Mouse (Mus musculus): ENCODE data around the gene Rgs3. TPM values are rescaled to one million over a fixed set of nuclear protein-coding genes. Genes with fewer than 3 reads are reported as not detected.
A peak's percentile ranks its signal among the peaks of the same experiment; 100 is the strongest.

The Rgs3 gene
- polyA plus RNA-seq, 1 experiment from 2014 or later: 29.4 TPM

DNA sequence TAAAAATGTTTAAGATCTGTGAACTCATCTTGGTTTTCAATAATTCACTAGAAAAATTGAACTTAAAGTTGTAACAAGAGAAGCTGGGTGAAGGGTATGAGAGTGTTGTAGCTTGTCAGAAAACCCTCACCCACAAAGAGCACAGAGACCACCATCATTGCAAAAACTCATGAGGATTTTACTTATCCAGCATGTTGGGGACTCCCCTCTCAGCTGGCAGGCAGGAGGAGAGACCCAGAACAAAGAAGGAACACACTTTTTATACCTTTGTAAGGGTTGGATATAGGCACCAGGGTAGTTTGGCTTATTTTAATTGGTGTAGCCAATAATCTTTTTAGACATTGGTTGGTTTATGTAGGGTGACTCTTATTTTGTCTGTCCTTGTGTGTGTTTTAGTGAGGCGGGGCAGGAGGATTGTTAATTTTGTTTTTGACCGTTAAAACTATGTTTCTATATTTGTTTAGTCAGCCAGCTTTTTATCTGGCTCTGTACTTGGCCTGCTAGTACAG, 38.7 kb upstream of the Rgs3 start:
- Histone ChIP-seq H3K27me3 (ENCODE audit: low read depth, poor library complexity, severe bottlenecking) (no peaks in the 10 kb centered on the region), H3K9me3 (replicated peaks) (no peaks in the 10 kb centered on the region), H3K4me1 (peaks cover 53% of the 10 kb centered on the region), H3K27ac (replicated peaks) (no peak overlapping the region), H3K36me3 (peaks cover 24% of the 10 kb centered on the region), H3K4me3 (peak overlapping the region; percentile 82; the same call in 1 of the 2 replicates)
- 91% methylated on average over 2 of the region's 2 CpGs for WGBS
- DNase-seq (ENCODE audit: low spot score): no peak

DNA sequence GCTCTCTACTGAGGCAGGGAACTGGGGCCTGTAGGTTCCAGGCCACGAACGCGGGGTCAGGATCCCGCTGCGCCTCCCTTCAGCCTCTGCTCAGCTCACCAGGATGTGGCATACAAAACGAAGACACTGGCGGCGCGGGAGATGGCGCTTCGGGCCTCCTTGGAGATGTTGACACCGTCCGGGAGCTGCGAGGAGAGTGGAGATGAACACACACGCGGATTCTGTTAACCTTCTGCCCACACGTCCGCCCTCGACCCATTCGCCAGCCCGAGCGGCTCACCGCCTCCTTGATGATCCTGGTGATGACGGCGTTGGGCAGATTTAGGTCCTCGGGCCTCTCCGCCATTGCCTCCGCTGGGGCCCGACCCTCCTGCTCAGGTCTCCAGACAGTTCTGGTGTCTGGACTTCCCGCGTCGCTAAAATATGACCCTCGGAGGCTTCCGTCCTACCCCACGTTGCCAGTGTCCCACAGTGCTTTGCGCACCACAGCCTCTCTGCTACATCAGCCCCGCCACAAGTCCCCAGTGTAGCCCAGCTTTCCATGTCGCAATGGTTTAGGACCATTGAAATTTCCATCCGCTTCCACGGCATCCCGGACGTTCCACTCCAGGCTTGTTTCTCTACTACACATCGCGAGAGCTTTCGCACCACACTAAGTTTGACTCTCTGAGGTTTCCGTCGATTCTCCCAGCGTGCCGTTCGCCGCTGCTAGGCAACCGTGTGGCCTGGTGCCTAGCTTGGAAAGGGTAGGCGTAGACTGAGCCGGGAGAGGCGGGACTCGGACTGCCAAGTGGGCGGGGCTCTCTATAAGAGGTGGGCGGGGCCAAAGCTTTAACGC, 34.8 kb upstream of the Rgs3 start, which contains the start of the genes Pole3 and 4933430I17Rik:
Pole3 (minus strand) TSS at position 418 of the 838 bp plus-strand sequence.
4933430I17Rik (plus strand) TSS at position 719 of the 838 bp plus-strand sequence.
- peak within 1 kb of the TSS; percentile 98 for H3K27ac ChIP-seq (replicated peaks)
- peak; percentile 98 for DNase-seq (ENCODE audit: low spot score)
- H3K27me3 ChIP-seq (ENCODE audit: low read depth, poor library complexity, severe bottlenecking): no peaks in the 10 kb centered on the region
- WGBS: 0% methylated on average over 59 of the region's 59 CpGs
- peak within 1 kb of the TSS; percentile 92 for H3K4me3 ChIP-seq
- H3K36me3 ChIP-seq: peaks cover 24% of the 10 kb centered on the region
- no peaks in the 10 kb centered on the region for H3K9me3 ChIP-seq (replicated peaks)
- peaks cover 25% of the 10 kb centered on the region for H3K4me1 ChIP-seq

DNA sequence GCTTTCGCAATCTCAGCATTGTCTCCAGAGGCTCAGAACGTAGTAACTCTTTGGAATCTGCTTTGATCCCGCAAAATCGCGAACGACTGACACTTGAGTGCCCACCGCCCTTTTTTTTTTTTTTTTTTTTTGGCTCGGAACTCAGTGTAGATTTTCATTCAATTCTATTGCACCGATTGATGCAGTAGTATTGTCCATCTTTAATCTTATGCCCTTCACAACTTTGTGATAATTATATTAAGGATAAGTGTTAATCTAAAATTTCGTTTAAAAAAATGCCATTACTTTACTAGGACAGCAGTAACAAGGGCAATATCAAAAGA, 34.2 kb upstream of the Rgs3 start:
- H3K4me1 ChIP-seq: peaks cover 21% of the 10 kb centered on the region
- DNase-seq (ENCODE audit: low spot score): no peak
- H3K27me3 ChIP-seq (ENCODE audit: low read depth, poor library complexity, severe bottlenecking): no peaks in the 10 kb centered on the region
- peaks cover 24% of the 10 kb centered on the region for H3K36me3 ChIP-seq
- H3K9me3 ChIP-seq (replicated peaks): no peaks in the 10 kb centered on the region
- peak overlapping the region; percentile 98 for H3K27ac ChIP-seq (replicated peaks)
- 2% methylated on average over 10 of the region's 10 CpGs for WGBS
- peak overlapping the region; percentile 92 for H3K4me3 ChIP-seq

DNA sequence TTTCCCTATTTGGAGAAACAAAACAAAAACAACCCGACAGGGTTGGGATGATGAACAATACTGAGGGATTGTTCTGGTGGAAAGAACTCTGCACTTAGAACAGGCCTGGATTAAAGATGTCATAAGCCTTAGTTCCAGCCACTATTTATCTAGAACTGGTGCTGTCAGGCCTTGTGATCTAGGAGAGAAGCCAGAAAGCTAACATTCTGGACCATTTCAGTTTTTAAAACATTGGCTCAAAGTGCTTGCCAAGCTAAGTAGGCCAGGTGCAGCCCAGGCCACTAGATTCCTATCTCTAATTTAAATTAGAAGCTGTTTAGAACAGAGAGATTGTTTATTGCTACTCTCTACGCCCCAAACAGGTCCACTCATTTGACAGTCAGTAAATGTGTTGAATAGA, 33.4 kb upstream of the Rgs3 start:
- H3K36me3 ChIP-seq: peaks cover 24% of the 10 kb centered on the region
- H3K4me3 ChIP-seq: no peak overlapping the region
- H3K27me3 ChIP-seq (ENCODE audit: low read depth, poor library complexity, severe bottlenecking): no peaks in the 10 kb centered on the region
- peaks cover 15% of the 10 kb centered on the region for H3K4me1 ChIP-seq
- WGBS: 71% methylated on average over 2 of the region's 2 CpGs
- no peak for DNase-seq (ENCODE audit: low spot score)
- no peaks in the 10 kb centered on the region for H3K9me3 ChIP-seq (replicated peaks)
- H3K27ac ChIP-seq (replicated peaks): no peak overlapping the region

DNA sequence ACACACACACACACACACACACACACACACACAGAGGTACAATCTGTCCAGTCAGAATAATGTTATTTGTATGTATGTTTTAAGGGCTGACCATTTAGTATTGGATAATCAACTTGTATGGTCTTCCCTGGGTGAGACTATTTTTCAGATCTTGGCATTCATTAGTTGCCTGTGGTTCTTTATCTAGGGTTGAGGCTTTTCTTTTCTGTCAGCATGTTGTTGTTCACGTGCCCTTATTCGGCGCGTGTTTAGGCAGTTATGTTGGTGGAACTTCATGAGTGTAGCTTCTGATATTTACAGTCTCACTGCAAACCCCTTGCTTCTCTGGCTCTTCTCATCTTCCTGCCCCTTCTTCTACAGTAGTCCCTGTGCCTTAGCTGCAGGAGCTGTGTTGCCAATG, 32.0 kb upstream of the Rgs3 start:
- no peaks in the 10 kb centered on the region for H3K27me3 ChIP-seq (ENCODE audit: low read depth, poor library complexity, severe bottlenecking)
- no peak for DNase-seq (ENCODE audit: low spot score)
- no peak overlapping the region for H3K27ac ChIP-seq (replicated peaks)
- H3K4me1 ChIP-seq: peaks cover 15% of the 10 kb centered on the region
- H3K9me3 ChIP-seq (replicated peaks): no peaks in the 10 kb centered on the region
- 78% methylated on average over 4 of the region's 4 CpGs for whole genome bisulfite sequencing
- H3K4me3 ChIP-seq: no peak overlapping the region
- H3K36me3 ChIP-seq: peaks cover 14% of the 10 kb centered on the region

DNA sequence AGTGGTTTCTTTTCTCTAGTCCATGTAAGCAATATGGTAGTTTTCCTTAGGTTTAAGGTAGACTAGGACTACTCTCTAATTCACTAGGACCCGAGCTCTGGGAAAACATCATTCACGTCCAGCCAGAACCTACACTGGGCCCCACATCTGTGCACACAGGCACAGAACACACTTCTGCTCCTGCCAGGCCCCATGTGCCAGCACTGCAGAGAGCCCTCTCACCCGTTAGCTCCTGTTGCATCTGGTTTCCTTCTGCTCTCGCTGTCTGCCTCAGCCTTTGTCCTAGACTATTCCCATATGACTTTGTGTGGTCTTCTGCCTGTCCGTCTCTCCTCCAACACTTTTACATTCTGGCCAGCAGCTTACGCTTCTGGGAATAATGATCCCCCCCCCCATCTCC, 25.9 kb upstream of the Rgs3 start:
- no peaks in the 10 kb centered on the region for H3K4me1 ChIP-seq
- no peak for DNase-seq (ENCODE audit: low spot score)
- H3K4me3 ChIP-seq: no peak overlapping the region
- H3K27me3 ChIP-seq (ENCODE audit: low read depth, poor library complexity, severe bottlenecking): no peaks in the 10 kb centered on the region
- H3K27ac ChIP-seq (replicated peaks): no peak overlapping the region
- no peaks in the 10 kb centered on the region; the same call in 1 of the 2 replicates for H3K9me3 ChIP-seq (replicated peaks)
- H3K36me3 ChIP-seq: no peaks in the 10 kb centered on the region
- WGBS: 84% methylated on average over 6 of the region's 6 CpGs

DNA sequence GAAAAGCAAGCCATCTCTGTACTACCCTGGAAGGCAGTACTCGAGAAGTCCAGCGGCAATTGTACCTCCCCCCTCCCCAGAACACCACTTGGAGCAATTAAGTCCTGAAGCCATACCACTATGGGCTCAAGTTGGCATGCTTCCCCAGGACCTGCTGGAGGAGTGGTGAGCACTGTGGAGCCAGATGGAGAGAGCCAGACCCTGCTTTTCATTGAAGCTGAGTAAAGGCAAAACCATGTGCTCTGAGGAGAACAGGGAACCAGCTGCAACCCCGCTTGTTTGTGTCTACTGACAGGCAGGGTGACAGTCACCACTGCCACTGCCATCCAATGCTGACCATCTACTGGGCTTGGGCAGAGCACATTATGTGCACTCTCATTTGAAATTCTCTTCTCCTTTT, 17.8 kb upstream of the Rgs3 start:
- Histone ChIP-seq H3K9me3 (replicated peaks) (no peaks in the 10 kb centered on the region), H3K4me3 (no peak overlapping the region), H3K27ac (replicated peaks) (no peak overlapping the region), H3K4me1 (0 out of 2 replicates have a peak, but pooled peaks cover 2% of the 10 kb centered on the region), H3K36me3 (no peaks in the 10 kb centered on the region), H3K27me3 (ENCODE audit: low read depth, poor library complexity, severe bottlenecking) (no peaks in the 10 kb centered on the region)
- WGBS: 90% methylated on average over 3 of the region's 3 CpGs
- no peak for DNase-seq (ENCODE audit: low spot score)

DNA sequence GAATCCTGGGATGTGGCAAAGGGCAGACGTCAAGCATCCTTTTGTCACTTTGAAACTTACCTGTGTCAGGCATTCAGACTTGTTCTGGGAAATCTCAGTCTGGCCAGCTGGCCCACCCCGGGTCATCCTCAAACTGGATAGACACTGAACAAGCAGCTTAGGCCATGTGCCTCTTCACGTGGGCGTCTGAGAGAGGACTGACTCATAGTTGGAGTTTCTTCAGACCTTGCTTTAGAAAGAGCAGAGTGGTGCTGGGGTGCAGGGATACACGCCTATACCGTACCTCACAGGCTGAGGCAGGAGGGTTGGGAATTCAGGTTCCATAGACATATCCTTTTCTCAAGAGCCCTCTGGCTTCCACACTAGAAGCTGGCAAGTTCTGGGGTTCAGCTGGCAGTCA, 15.9 kb upstream of the Rgs3 start:
- WGBS: 87% methylated on average over 6 of the region's 6 CpGs
- H3K27me3 ChIP-seq (ENCODE audit: low read depth, poor library complexity, severe bottlenecking): no peaks in the 10 kb centered on the region
- DNase-seq (ENCODE audit: low spot score): no peak
- H3K27ac ChIP-seq (replicated peaks): no peak overlapping the region
- 0 out of 2 replicates have a peak, but pooled peaks cover 2% of the 10 kb centered on the region for H3K4me1 ChIP-seq
- H3K9me3 ChIP-seq (replicated peaks): no peaks in the 10 kb centered on the region
- H3K36me3 ChIP-seq: no peaks in the 10 kb centered on the region
- no peak overlapping the region for H3K4me3 ChIP-seq

DNA sequence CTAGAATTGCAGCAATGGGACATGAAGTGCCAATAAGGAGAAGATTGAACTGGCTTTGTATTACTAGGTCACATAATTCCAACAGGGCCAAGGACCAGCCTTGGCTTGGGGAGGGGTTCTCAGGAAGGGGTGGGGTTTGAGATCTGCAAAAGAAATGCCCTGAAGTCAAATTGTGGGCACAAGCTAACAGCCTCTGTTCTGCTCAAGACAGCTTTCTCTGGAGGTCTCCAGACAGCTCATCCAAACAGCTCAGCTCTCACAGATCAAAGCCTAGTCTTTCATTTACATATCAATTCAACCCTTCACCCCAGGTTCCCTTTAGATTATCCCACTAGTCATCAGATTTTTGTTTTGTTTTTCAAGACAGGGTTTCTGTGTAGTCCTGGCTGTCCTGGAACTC, 14.8 kb upstream of the Rgs3 start:
- Histone ChIP-seq H3K4me3 (no peak overlapping the region), H3K9me3 (replicated peaks) (no peaks in the 10 kb centered on the region), H3K4me1 (0 out of 2 replicates have a peak, but pooled peaks cover 2% of the 10 kb centered on the region), H3K36me3 (no peaks in the 10 kb centered on the region), H3K27me3 (ENCODE audit: low read depth, poor library complexity, severe bottlenecking) (no peaks in the 10 kb centered on the region), H3K27ac (replicated peaks) (no peak overlapping the region)
- DNase-seq (ENCODE audit: low spot score): no peak

DNA sequence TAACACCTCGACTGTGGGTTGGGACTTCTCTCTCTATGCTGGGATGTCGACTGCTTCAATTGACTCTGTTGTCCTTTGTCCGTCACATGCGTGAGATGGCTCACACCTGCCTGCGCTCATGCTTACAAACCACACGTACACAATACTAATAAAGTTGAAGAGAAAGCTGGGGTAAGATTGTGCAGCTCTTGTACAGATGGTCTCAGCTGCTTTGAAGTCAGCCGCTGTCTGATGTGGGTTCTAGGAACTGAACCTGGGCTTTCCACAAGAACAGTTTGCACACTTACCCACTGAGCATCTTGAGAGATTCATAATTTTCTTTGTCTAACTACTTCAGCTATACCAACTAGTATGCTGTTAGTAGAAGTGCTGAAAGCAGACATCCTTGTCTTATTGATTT, 7.7 kb upstream of the Rgs3 start:
- no peaks in the 10 kb centered on the region for H3K9me3 ChIP-seq (replicated peaks)
- no peaks in the 10 kb centered on the region for H3K36me3 ChIP-seq
- DNase-seq (ENCODE audit: low spot score): no peak
- no peaks in the 10 kb centered on the region for H3K27me3 ChIP-seq (ENCODE audit: low read depth, poor library complexity, severe bottlenecking)
- no peak overlapping the region for H3K4me3 ChIP-seq
- 88% methylated on average over 7 of the region's 7 CpGs for WGBS
- no peak overlapping the region for H3K27ac ChIP-seq (replicated peaks)
- no peaks in the 10 kb centered on the region for H3K4me1 ChIP-seq

DNA sequence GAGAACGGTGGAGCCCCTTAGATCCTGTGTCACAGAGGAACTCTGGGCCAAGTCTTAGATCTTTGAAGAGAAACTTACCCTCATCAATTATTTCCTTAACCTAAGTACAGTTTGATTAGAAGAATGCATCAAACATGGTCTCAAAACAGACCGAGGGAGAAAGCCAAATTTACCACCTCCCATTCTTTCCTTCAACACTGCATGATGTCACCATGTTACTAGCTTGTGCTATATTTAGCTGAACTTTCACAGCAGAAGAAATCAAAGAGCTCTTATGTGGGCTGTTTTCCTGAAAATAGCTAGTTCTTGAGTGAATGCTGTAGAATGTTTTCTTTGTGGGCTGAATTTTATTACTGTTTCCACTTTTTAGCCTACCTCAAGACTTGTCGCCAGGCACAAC, 2.2 kb upstream of the Rgs3 start:
- no peak for DNase-seq (ENCODE audit: low spot score)
- 87% methylated on average over 3 of the region's 3 CpGs for WGBS
- peaks cover 3% of the 10 kb centered on the region; the same call in 1 of the 2 replicates for H3K4me1 ChIP-seq
- H3K9me3 ChIP-seq (replicated peaks): no peaks in the 10 kb centered on the region
- no peaks in the 10 kb centered on the region for H3K36me3 ChIP-seq
- no peak overlapping the region for H3K27ac ChIP-seq (replicated peaks)
- no peaks in the 10 kb centered on the region for H3K27me3 ChIP-seq (ENCODE audit: low read depth, poor library complexity, severe bottlenecking)
- no peak overlapping the region for H3K4me3 ChIP-seq

DNA sequence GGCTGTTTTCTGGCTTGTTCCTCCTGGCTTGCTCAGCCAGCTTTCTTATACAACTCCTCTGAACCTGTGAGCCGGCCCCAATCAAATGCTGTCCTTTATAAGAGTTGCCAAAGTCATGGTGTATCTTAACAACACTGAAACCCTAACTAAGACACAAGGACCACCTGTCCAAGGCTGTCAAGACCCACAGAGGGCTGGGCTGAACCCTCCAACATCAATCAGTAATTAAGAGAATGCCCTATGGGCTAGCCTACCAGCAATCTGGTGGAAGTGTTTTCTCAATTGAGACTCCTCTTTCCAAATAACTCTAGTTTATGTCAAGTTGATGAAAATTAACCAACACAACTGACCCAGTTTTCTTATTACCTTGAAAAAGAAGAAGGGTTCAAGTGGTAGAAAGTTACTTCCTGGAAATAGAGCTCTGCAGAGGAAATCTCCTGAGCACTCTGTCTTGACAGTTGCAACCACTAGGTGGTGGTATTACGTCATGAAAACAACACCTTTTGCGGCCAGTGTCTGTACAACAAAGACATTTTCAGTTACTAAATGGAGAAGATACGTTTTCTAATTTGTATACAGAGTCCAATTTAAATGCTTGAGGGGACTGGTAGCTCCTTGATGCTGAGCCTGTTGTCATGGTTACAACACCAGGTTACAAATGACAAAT, 1.4 kb downstream of the Rgs3 start:
- Histone ChIP-seq H3K27me3 (ENCODE audit: low read depth, poor library complexity, severe bottlenecking) (no peaks in the 10 kb centered on the region), H3K4me1 (peaks cover 3% of the 10 kb centered on the region; the same call in 1 of the 2 replicates)
- WGBS: 26% methylated on average over 4 of the region's 4 CpGs

DNA sequence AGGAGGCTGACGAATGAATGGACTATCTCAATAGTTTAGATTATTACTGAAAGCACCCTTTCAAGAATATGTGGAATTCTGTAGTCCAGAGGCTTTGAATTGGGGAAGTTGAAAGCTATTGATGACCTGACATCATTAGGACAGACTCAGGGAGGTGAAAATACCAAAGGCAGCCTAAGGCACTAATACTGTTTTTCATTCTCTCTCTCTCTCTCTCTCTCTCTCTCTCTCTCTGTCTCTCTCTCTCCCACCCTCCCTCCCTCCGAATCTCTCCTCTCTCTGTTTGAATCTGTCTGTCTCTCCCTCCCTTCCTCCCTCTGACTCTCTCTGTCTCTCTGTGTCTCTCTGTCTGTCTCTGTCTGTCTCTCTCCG, 2.0 kb downstream of the Rgs3 start:
- 72% methylated on average over 3 of the region's 3 CpGs for WGBS
- no peaks in the 10 kb centered on the region for H3K27me3 ChIP-seq (ENCODE audit: low read depth, poor library complexity, severe bottlenecking)
- H3K4me3 ChIP-seq: no peak overlapping the region
- H3K27ac ChIP-seq (replicated peaks): 0 out of 2 replicates have a peak overlapping the region, but pooled peaks have one; percentile 24
- no peaks in the 10 kb centered on the region for H3K9me3 ChIP-seq (replicated peaks)
- peaks cover 3% of the 10 kb centered on the region; the same call in 1 of the 2 replicates for H3K4me1 ChIP-seq
- DNase-seq (ENCODE audit: low spot score): no peak
- H3K36me3 ChIP-seq: no peaks in the 10 kb centered on the region

More for the DNA sequence above, 1.4 kb downstream of the Rgs3 start:
- Histone ChIP-seq H3K27ac (replicated peaks) (0 out of 2 replicates have a peak overlapping the region, but pooled peaks have one; percentile 24), H3K9me3 (replicated peaks) (no peaks in the 10 kb centered on the region), H3K36me3 (no peaks in the 10 kb centered on the region), H3K4me3 (no peak overlapping the region)
- DNase-seq (ENCODE audit: low spot score): peak; percentile 62

Data from midbrain, embryonic 10.5 days (tissue).